Mouse (Mus musculus) CH12.LX (cell line): Measurements from ENCODE around the gene Carmil1. TPM values are rescaled to one million over a fixed set of nuclear protein-coding genes. Genes with fewer than 3 reads are reported as not detected.

Source experiments
- DNase-seq: peaks from one replicate; pipeline ENCODE4 v3.0.0-alpha.2; 2013; ENCODE audit errors: extremely low read depth
- H3K27ac ChIP-seq: 2 replicates; pipeline ENCODE4 v1.5.1; 2012; ENCODE audit warnings: low read depth, mild to moderate bottlenecking, control low read depth, moderate library complexity; ENCODE audit not compliant: insufficient read depth
- H3K27me3 ChIP-seq: replicated peaks from 2 replicates; pipeline ENCODE3; 2012; ENCODE audit warnings: inconsistent platforms
- H3K36me3 ChIP-seq, 2 experiments: replicated peaks in 1 of 2; 2 replicates each; pipeline versions ENCODE3 to v1.6.1; 2012; ENCODE audit warnings: inconsistent platforms in 1 of 2, low read length in 1 of 2, mild to moderate bottlenecking in 1 of 2, mixed read lengths in 1 of 2, moderate library complexity in 1 of 2; ENCODE audit not compliant: control insufficient read depth in 1 of 2, insufficient read depth in 1 of 2
- H3K4me1 ChIP-seq, 2 experiments: 2 replicates each; pipeline ENCODE4 v1.6.1; 2012; ENCODE audit warnings: inconsistent platforms in 1 of 2, moderate library complexity in 1 of 2; ENCODE audit not compliant: insufficient read depth in 2 of 2, control insufficient read depth in 1 of 2
- H3K4me2 ChIP-seq: 2 replicates; pipeline ENCODE4 v1.6.1; 2012; ENCODE audit warnings: low read depth, mild to moderate bottlenecking, control low read depth; ENCODE audit not compliant: poor library complexity, insufficient read depth, severe bottlenecking
- H3K4me3 ChIP-seq, 3 experiments: fragments of 150-350 bp in 1 of 3; sonication (generic) in 1 of 3; replicated peaks in 1 of 3; 2 replicates each; pipeline versions ENCODE3 to v1.5.1; 2011 to 2012; ENCODE audit warnings: low read depth in 2 of 3, low read length in 2 of 3, mild to moderate bottlenecking in 2 of 3, moderate library complexity in 2 of 3, control low read depth in 1 of 3, improper control_type of control experiment in 1 of 3, inconsistent platforms in 1 of 3, mixed read lengths in 1 of 3; ENCODE audit not compliant: poor library complexity in 1 of 3
- H3K79me2 ChIP-seq: replicated peaks from 2 replicates; pipeline ENCODE4 v1.6.1; 2012; ENCODE audit warnings: mild to moderate bottlenecking, moderate library complexity; ENCODE audit not compliant: control insufficient read depth, poor library complexity, insufficient read depth, severe bottlenecking; ENCODE audit errors: extremely low read depth
- H3K9ac ChIP-seq: 2 replicates; pipeline ENCODE4 v1.6.1; 2012; ENCODE audit warnings: low read depth, mild to moderate bottlenecking, control low read depth, moderate library complexity; ENCODE audit not compliant: insufficient read depth
- H3K9me3 ChIP-seq: replicated peaks from 2 replicates; pipeline ENCODE3; 2012; ENCODE audit warnings: low read length, inconsistent platforms, mixed read lengths
- CHD1 ChIP-seq: IDR thresholded peaks from 2 replicates; pipeline ENCODE4 v1.6.1; 2012; ENCODE audit warnings: low read depth, low read length, improper control_type of control experiment, inconsistent platforms
- CHD2 ChIP-seq: IDR thresholded peaks from 2 replicates; pipeline ENCODE4 v1.6.1; 2011; ENCODE audit warnings: low read length, improper control_type of control experiment
- CTCF ChIP-seq, 2 experiments: IDR thresholded peaks in 1 of 2; conservative IDR thresholded peaks in 1 of 2; 2 replicates each; pipeline ENCODE4 v1.5.1; 2011 to 2012; ENCODE audit warnings: low read depth in 2 of 2, low read length in 2 of 2, improper control_type of control experiment in 1 of 2, inconsistent platforms in 1 of 2, mild to moderate bottlenecking in 1 of 2, moderate library complexity in 1 of 2
- E2F4 ChIP-seq: IDR thresholded peaks from 2 replicates; pipeline ENCODE4 v1.6.1; 2011; ENCODE audit warnings: low read depth, low read length, improper control_type of control experiment; ENCODE audit not compliant: insufficient replicate concordance
- ETS1 ChIP-seq: conservative IDR thresholded peaks from 2 replicates; pipeline ENCODE4 v1.6.1; 2012; ENCODE audit warnings: low read depth, mild to moderate bottlenecking, inconsistent platforms, low read length, improper control_type of control experiment, moderate library complexity
- JUN ChIP-seq: IDR thresholded peaks from 2 replicates; pipeline ENCODE4 v1.6.1; 2011; ENCODE audit warnings: low read depth, mild to moderate bottlenecking, low read length, improper control_type of control experiment, moderate library complexity; ENCODE audit not compliant: insufficient read depth
- KAT2A ChIP-seq: IDR thresholded peaks from 2 replicates; pipeline ENCODE4 v1.6.1; 2012; ENCODE audit warnings: low read length, improper control_type of control experiment, inconsistent platforms; ENCODE audit not compliant: insufficient replicate concordance
- MAFK ChIP-seq: IDR thresholded peaks from 2 replicates; pipeline ENCODE4 v1.6.1; 2011; ENCODE audit warnings: low read length, improper control_type of control experiment; ENCODE audit not compliant: insufficient replicate concordance
- MAX ChIP-seq: IDR thresholded peaks from 2 replicates; pipeline ENCODE4 v1.6.1; 2011; ENCODE audit warnings: low read length, improper control_type of control experiment
- MAZ ChIP-seq: IDR thresholded peaks from 2 replicates; pipeline ENCODE4 v1.6.1; 2012; ENCODE audit warnings: low read depth, mild to moderate bottlenecking, inconsistent platforms, low read length, improper control_type of control experiment, moderate library complexity
- MEF2A ChIP-seq: IDR thresholded peaks from 2 replicates; pipeline ENCODE4 v1.6.1; 2014; ENCODE audit warnings: low read depth, mild to moderate bottlenecking, inconsistent platforms, low read length, improper control_type of control experiment, borderline replicate concordance
- MXI1 ChIP-seq: IDR thresholded peaks from 2 replicates; pipeline ENCODE4 v1.6.1; 2011; ENCODE audit warnings: mild to moderate bottlenecking, low read depth, low read length, improper control_type of control experiment
- MYC ChIP-seq: IDR thresholded peaks from 2 replicates; pipeline ENCODE4 v1.6.1; 2011; ENCODE audit warnings: low read depth, mild to moderate bottlenecking, improper control_type of control experiment, low read length
- NELFE ChIP-seq: IDR thresholded peaks from 2 replicates; pipeline ENCODE4 v1.6.1; 2011; ENCODE audit warnings: low read depth, low read length, improper control_type of control experiment
- NRF1 ChIP-seq: IDR thresholded peaks from 2 replicates; pipeline ENCODE4 v1.6.1; 2014; ENCODE audit warnings: low read depth, mild to moderate bottlenecking, inconsistent platforms, low read length, improper control_type of control experiment, moderate library complexity
- POLR2AphosphoS2 ChIP-seq: IDR thresholded peaks from 2 replicates; pipeline ENCODE4 v1.6.1; 2011; ENCODE audit warnings: low read depth, low read length, improper control_type of control experiment
- SIN3A ChIP-seq: IDR thresholded peaks from 2 replicates; pipeline ENCODE4 v1.6.1; 2012; ENCODE audit warnings: low read length, improper control_type of control experiment, inconsistent platforms
- SMC3 ChIP-seq: IDR thresholded peaks from 2 replicates; pipeline ENCODE4 v1.6.1; 2011; ENCODE audit warnings: low read depth, low read length, improper control_type of control experiment
- TBP ChIP-seq: conservative IDR thresholded peaks from 2 replicates; pipeline ENCODE4 v1.6.1; 2011; ENCODE audit warnings: low read depth, low read length, improper control_type of control experiment
- TCF12 ChIP-seq: IDR thresholded peaks from 2 replicates; pipeline ENCODE4 v1.6.1; 2014; ENCODE audit warnings: low read depth, mild to moderate bottlenecking, inconsistent platforms, low read length, improper control_type of control experiment
- USF1 ChIP-seq: IDR thresholded peaks from 2 replicates; pipeline ENCODE4 v1.6.1; 2014; ENCODE audit warnings: low read depth, mild to moderate bottlenecking, inconsistent platforms, low read length, improper control_type of control experiment
- ZC3H11A ChIP-seq: IDR thresholded peaks from 2 replicates; pipeline ENCODE4 v1.6.1; 2012; ENCODE audit warnings: low read depth, mild to moderate bottlenecking, inconsistent platforms, low read length, improper control_type of control experiment
- ZKSCAN1 ChIP-seq: IDR thresholded peaks from 2 replicates; pipeline ENCODE4 v1.6.1; 2012; ENCODE audit warnings: low read depth, inconsistent platforms, low read length, improper control_type of control experiment, borderline replicate concordance
- ZMIZ1 ChIP-seq: IDR thresholded peaks from 2 replicates; pipeline ENCODE4 v1.6.1; 2012; ENCODE audit warnings: low read depth, mild to moderate bottlenecking, inconsistent platforms, low read length, improper control_type of control experiment
- dilution Hi-C: fragments of 300-500 bp; cut with MboI; formaldehyde crosslinking; loops from 2 replicates; pipeline ENCODE4 v1.14.3; 2020; ENCODE audit warnings: low sequenced_read_pairs; ENCODE audit not compliant: extremely low pct_unique_long_range_greater_than_20kb, extremely low pct_ligation_motif_present
- in situ Hi-C: fragments of 300-500 bp; cut with MboI; formaldehyde crosslinking; loops from 3 replicates; pipeline ENCODE4 v1.14.3; 2019; ENCODE audit warnings: low sequenced_read_pairs, low pct_ligation_motif_present, low pct_unique_long_range_greater_than_20kb, mixed read lengths
- polyA plus RNA-seq: library from polyadenylated mRNA; unstranded; fragments of >175 nt; gene quantifications from 2 replicates; pipeline ENCODE4 v1.2.1, GENCODE M21; 2012; ENCODE audit warnings: low read depth; ENCODE audit not compliant: insufficient read length
- total RNA-seq, 2 experiments: library from RNA; depleted of rRNA; stranded (reverse); fragments of 300-350 nt in 1 of 2; fragments of >200 nt in 1 of 2; gene quantifications; 2 replicates each; pipeline ENCODE4 v1.2.3; 2012 to 2014

Gene Carmil1
- total and polyA plus RNA-seq, 3 experiments, result 1.1 to 9.4 (median 7.2) TPM

DNA sequence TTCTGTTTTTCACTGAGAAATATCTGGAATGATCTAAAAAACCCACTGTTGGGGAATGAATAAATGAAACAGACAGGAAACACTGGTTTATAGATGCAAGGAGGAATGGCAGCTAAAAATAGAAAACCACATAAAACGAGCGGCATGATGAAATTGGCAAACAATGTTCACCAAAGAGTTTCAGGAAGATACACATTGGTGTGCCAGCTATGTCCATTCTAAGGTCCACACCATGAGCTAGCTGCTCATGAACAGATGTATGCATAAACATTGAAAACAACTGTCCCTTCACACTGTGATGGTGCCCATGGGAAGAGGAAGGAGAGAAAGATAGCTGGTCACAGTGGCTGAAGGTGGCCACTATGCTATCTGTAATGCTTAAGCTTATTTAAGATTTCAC, 229.1 kb downstream of the Carmil1 start:
- H3K9ac ChIP-seq, result no peak overlapping the region
- no peak overlapping the region for H3K4me3 ChIP-seq
- in situ Hi-C loops, result no loop called here
- no peaks in the 10 kb centered on the region for H3K27me3 ChIP-seq
- dilution Hi-C loops, result no loop called here
- H3K27ac ChIP-seq, result no peak overlapping the region
- no peak overlapping the region for H3K4me2 ChIP-seq
- no peaks in the 10 kb centered on the region for H3K4me1 ChIP-seq
- no peak for DNase-seq
- no peaks in the 10 kb centered on the region for H3K9me3 ChIP-seq
- H3K36me3 ChIP-seq, result peaks cover 0 to 2% of the 10 kb centered on the region in 2 experiments
- no peaks in the 10 kb centered on the region for H3K79me2 ChIP-seq
- TF ChIP-seq MYC (no peak), USF1 (no peak), TBP (no peak), CTCF (conservative IDR thresholded peaks at IDR 0.05 in 1 of 2, IDR thresholded peaks at IDR 0.05 in 1 of 2; ENCODE audit: low read depth in 2 of 2, low read length in 2 of 2) (no peak), CHD1 (no peak), CHD2 (no peak), MAZ (no peak), SIN3A (no peak), MAX (no peak), NRF1 (no peak), KAT2A (no peak), ZC3H11A (no peak), SMC3 (no peak), MAFK (no peak), JUN (no peak), NELFE (no peak)

DNA sequence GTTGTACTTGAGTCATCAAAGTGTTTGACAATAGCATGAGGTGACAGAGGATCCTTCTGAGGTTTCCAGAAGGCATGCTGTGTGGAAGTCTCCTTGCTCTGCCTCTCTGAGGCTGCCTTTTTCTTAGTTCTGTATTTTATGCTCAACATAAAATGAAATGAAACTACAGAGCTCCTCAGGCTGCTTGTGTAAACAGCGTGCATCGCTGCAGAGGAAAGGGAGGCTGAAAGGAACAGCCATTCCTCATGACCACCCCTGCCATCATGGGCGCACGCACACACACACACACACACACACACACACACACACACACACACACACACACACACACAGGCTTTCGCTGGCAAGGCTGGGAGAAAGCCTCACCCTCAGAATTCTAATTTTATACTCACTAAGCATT, 230.3 kb downstream of the Carmil1 start:
- Histone ChIP-seq H3K27me3 (no peaks in the 10 kb centered on the region), H3K79me2 (no peaks in the 10 kb centered on the region), H3K4me2 (no peak overlapping the region), H3K4me3 (no peak overlapping the region), H3K4me1 (no peaks in the 10 kb centered on the region), H3K27ac (no peak overlapping the region), H3K9me3 (no peaks in the 10 kb centered on the region), H3K36me3 (no peaks in the 10 kb centered on the region), H3K9ac (no peak overlapping the region)
- DNase-seq, result no peak
- no peak for TF ChIP-seq MAX
- TF ChIP-seq MEF2A, result no peak
- no peak for TF ChIP-seq SMC3
- no peak for TF ChIP-seq CTCF (conservative IDR thresholded peaks at IDR 0.05 in 1 of 2, IDR thresholded peaks at IDR 0.05 in 1 of 2; ENCODE audit: low read depth in 2 of 2, low read length in 2 of 2)
- no peak for TF ChIP-seq ZKSCAN1
- TF ChIP-seq E2F4, result no peak
- no peak for TF ChIP-seq MXI1
- no peak for TF ChIP-seq ZMIZ1
- TF ChIP-seq NELFE, result no peak
- no peak for TF ChIP-seq TCF12
- TF ChIP-seq ETS1, result no peak
- no peak for TF ChIP-seq POLR2AphosphoS2
- no peak for TF ChIP-seq MYC
- no peak for TF ChIP-seq USF1
- TF ChIP-seq MAZ, result no peak
- in situ Hi-C loops, result no loop called here
- dilution Hi-C loops, result no loop called here
